Mouse (Mus musculus): ENCODE data around the gene Fam69a.

GRCm38 (mm10) chr5:107995936-107996335 is 9.1 kb upstream of the Fam69a start:
- TF ChIP-seq CTCF (IDR thresholded peaks at IDR 0.05; ENCODE audit: low read depth) (no peak), EP300 (IDR thresholded peaks at IDR 0.05; ENCODE audit: low read depth) (no peak)
